8 mouse cellular contexts compared by ENCODE assay signal in genomic region chr10:108389927-108390287, GRCm38 (mm10). TPM values are rescaled to one million over a fixed set of nuclear protein-coding genes. Genes with fewer than 3 reads are reported as not detected.
DNase-seq lines count a peak whose midpoint lies in the region; ATAC-seq and TF ChIP-seq lines count a peak whose summit lies in the region.

No protein-coding gene starts in this region.

- TF ChIP-seq EP300 in MEL (IDR thresholded peaks at IDR 0.05; ENCODE audit: low read depth in 1 of 2, low read length in 2 of 2), result no peak

- no peak for TF ChIP-seq RAD21 in MEL (IDR thresholded peaks at IDR 0.05; ENCODE audit: low read depth, low read length)

- peak; percentile 66 for ATAC-seq in forebrain, embryonic 11.5 days (replicated peaks; ENCODE audit: low FRiP score)
- ATAC-seq in forebrain, embryonic 16.5 days, result no peak
- peak; percentile 61; the same call in 1 of the 2 replicates for ATAC-seq in hindbrain, embryonic 11.5 days (ENCODE audit: low FRiP score)
- ATAC-seq in activated CD4-positive, CD25-positive, alpha-beta regulatory T cell, adult 4 months, result no peak

- H3K9me3 ChIP-seq in forebrain, embryonic 11.5 days (ENCODE audit: control insufficient read depth, low read length), result no peaks in the 10 kb centered on the region
- no peaks in the 10 kb centered on the region for H3K9me3 ChIP-seq in forebrain, embryonic 16.5 days (ENCODE audit: control insufficient read depth, low read length)
- H3K9me3 ChIP-seq in MEL (replicated peaks; ENCODE audit: insufficient read depth, low read length), result no peaks in the 10 kb centered on the region
- H3K9me3 ChIP-seq in hindbrain, embryonic 11.5 days (ENCODE audit: control insufficient read depth, low read length), result no peaks in the 10 kb centered on the region

- 28% methylated on average over 4 of the region's 4 CpGs for WGBS in forebrain, embryonic 11.5 days
- WGBS in forebrain, embryonic 16.5 days, result 9% methylated on average over 4 of the region's 4 CpGs
- WGBS in hindbrain, embryonic 11.5 days, result 30% methylated on average over 4 of the region's 4 CpGs

- no peak overlapping the region for H3K4me3 ChIP-seq in forebrain, embryonic 11.5 days (ENCODE audit: low read depth, low read length)
- H3K4me3 ChIP-seq in forebrain, embryonic 16.5 days (replicated peaks; ENCODE audit: low read length), result no peak overlapping the region
- no peak overlapping the region for H3K4me3 ChIP-seq in MEL (ENCODE audit: control insufficient read depth in 1 of 2, insufficient read depth in 1 of 2, low read depth in 2 of 2, low read length in 2 of 2)
- no peak overlapping the region for H3K4me3 ChIP-seq in hindbrain, embryonic 11.5 days (ENCODE audit: low read depth, low read length)

- peak; percentile 57 for DNase-seq in forebrain, embryonic 11.5 days (ENCODE audit: low spot score)
- DNase-seq in MEL (ENCODE audit: low read depth, low spot score), result peak; percentile 46
- peak; percentile 28 for DNase-seq in hindbrain, embryonic 11.5 days (ENCODE audit: low spot score)
- DNase-seq in lung, postnatal 36 days, result peak; percentile 64
- DNase-seq in yolk sac, embryonic 10.5 days (ENCODE audit: low spot score), result no peak
- DNase-seq in right cerebral cortex, postnatal 36 days (ENCODE audit: low spot score in 2 of 2), result no peak

- no peak overlapping the region for H3K9ac ChIP-seq in forebrain, embryonic 11.5 days (ENCODE audit: low read length)
- H3K9ac ChIP-seq in forebrain, embryonic 16.5 days (replicated peaks; ENCODE audit: low read depth, low read length), result no peak overlapping the region
- H3K9ac ChIP-seq in MEL (ENCODE audit: control insufficient read depth, low read depth, low read length, poor library complexity, severe bottlenecking), result no peak overlapping the region
- no peak overlapping the region for H3K9ac ChIP-seq in hindbrain, embryonic 11.5 days (ENCODE audit: low read depth, low read length)

- H3K27me3 ChIP-seq in forebrain, embryonic 11.5 days (ENCODE audit: control insufficient read depth, insufficient read depth, low read length), result no peaks in the 10 kb centered on the region
- H3K27me3 ChIP-seq in forebrain, embryonic 16.5 days (replicated peaks; ENCODE audit: control insufficient read depth, insufficient read depth, low read length), result no peaks in the 10 kb centered on the region
- H3K27me3 ChIP-seq in MEL (ENCODE audit: control insufficient read depth in 1 of 2, insufficient read depth in 2 of 2, low read length in 2 of 2), result no peaks in the 10 kb centered on the region
- H3K27me3 ChIP-seq in hindbrain, embryonic 11.5 days (ENCODE audit: control insufficient read depth, insufficient read depth, low read length), result no peaks in the 10 kb centered on the region

- H3K79me2 ChIP-seq in MEL (ENCODE audit: control insufficient read depth, insufficient read depth, low read length, poor library complexity), result no peaks in the 10 kb centered on the region; the same call in 1 of the 2 replicates

- no peaks in the 10 kb centered on the region for H3K36me3 ChIP-seq in forebrain, embryonic 11.5 days (ENCODE audit: control insufficient read depth, insufficient read depth, low read length)
- no peaks in the 10 kb centered on the region for H3K36me3 ChIP-seq in forebrain, embryonic 16.5 days (ENCODE audit: control insufficient read depth, insufficient read depth)
- H3K36me3 ChIP-seq in MEL (ENCODE audit: control insufficient read depth in 1 of 2, insufficient read depth in 2 of 2, low read length in 2 of 2), result peaks cover 13 to 24% of the 10 kb centered on the region in 2 experiments
- H3K36me3 ChIP-seq in hindbrain, embryonic 11.5 days (ENCODE audit: control insufficient read depth, insufficient read depth, low read length), result no peaks in the 10 kb centered on the region

- no peak overlapping the region for H3K27ac ChIP-seq in forebrain, embryonic 11.5 days (ENCODE audit: low read depth, low read length)
- H3K27ac ChIP-seq in forebrain, embryonic 16.5 days (ENCODE audit: low read length), result no peak overlapping the region
- H3K27ac ChIP-seq in MEL (ENCODE audit: control insufficient read depth, low read depth, low read length), result no peak overlapping the region
- 0 out of 2 replicates have a peak overlapping the region, but pooled peaks have one; percentile 24 for H3K27ac ChIP-seq in hindbrain, embryonic 11.5 days (ENCODE audit: low read depth, low read length)

- TF ChIP-seq CTCF in MEL (IDR thresholded peaks at IDR 0.05 in 2 of 3, conservative IDR thresholded peaks at IDR 0.05 in 1 of 3; ENCODE audit: control insufficient read depth in 1 of 3, insufficient read depth in 1 of 3, low read depth in 2 of 3, low read length in 3 of 3, poor library complexity in 1 of 3, severe bottlenecking in 1 of 3), result no peak

- H3K4me2 ChIP-seq in forebrain, embryonic 11.5 days (ENCODE audit: low read depth, low read length, severe bottlenecking), result no peak overlapping the region
- H3K4me2 ChIP-seq in forebrain, embryonic 16.5 days (ENCODE audit: low read length), result no peak overlapping the region
- no peak overlapping the region for H3K4me2 ChIP-seq in hindbrain, embryonic 11.5 days (replicated peaks; ENCODE audit: low read depth, low read length)

- peaks cover 4% of the 10 kb centered on the region; the same call in 1 of the 2 replicates for H3K4me1 ChIP-seq in forebrain, embryonic 11.5 days (replicated peaks; ENCODE audit: control insufficient read depth, insufficient read depth, low read length)
- H3K4me1 ChIP-seq in forebrain, embryonic 16.5 days (replicated peaks; ENCODE audit: control insufficient read depth, insufficient read depth, low read length), result no peaks in the 10 kb centered on the region; the same call in 1 of the 2 replicates
- peaks cover 2 to 14% of the 10 kb centered on the region in 2 experiments; a peak in 3 of 4 replicates for H3K4me1 ChIP-seq in MEL (ENCODE audit: control insufficient read depth in 1 of 2, insufficient read depth in 2 of 2, low read length in 2 of 2)
- H3K4me1 ChIP-seq in hindbrain, embryonic 11.5 days (replicated peaks; ENCODE audit: control insufficient read depth, insufficient read depth, low read length), result no peaks in the 10 kb centered on the region; the same call in none of the 2 replicates

- no peak for TF ChIP-seq POLR2A in MEL (IDR thresholded peaks at IDR 0.05; ENCODE audit: control insufficient read depth in 1 of 2, insufficient read depth in 1 of 2, low read depth in 1 of 2, low read length in 2 of 2, poor library complexity in 1 of 2)

TF ChIP-seq in MEL, 35 proteins besides CTCF, POLR2A, EP300 and RAD21:
- TF ChIP-seq TCF12 (IDR thresholded peaks at IDR 0.05; ENCODE audit: low read depth, low read length) (no peak), USF1 (IDR thresholded peaks at IDR 0.05; ENCODE audit: low read depth, low read length) (no peak), SIN3A (IDR thresholded peaks at IDR 0.05; ENCODE audit: low read length) (no peak), MEF2A (IDR thresholded peaks at IDR 0.05; ENCODE audit: extremely low read depth, insufficient replicate concordance, low read depth, low read length, poor library complexity, severe bottlenecking) (no peak), NELFE (IDR thresholded peaks at IDR 0.05; ENCODE audit: low read depth, low read length) (no peak), RCOR1 (IDR thresholded peaks at IDR 0.05; ENCODE audit: low read depth, low read length) (no peak), MAZ (IDR thresholded peaks at IDR 0.05; ENCODE audit: low read depth, low read length) (no peak), NRF1 (IDR thresholded peaks at IDR 0.05; ENCODE audit: insufficient read depth, low read depth, low read length, poor library complexity, severe bottlenecking) (no peak), ZC3H11A (IDR thresholded peaks at IDR 0.05; ENCODE audit: low read depth, low read length) (no peak), USF2 (IDR thresholded peaks at IDR 0.05; ENCODE audit: borderline replicate concordance in 1 of 2, insufficient read depth in 1 of 2, low read depth in 1 of 2, low read length in 2 of 2) (no peak), SMC3 (IDR thresholded peaks at IDR 0.05; ENCODE audit: low read depth, low read length) (no peak), ZNF384 (IDR thresholded peaks at IDR 0.05; ENCODE audit: low read depth, low read length) (no peak), CHD1 (IDR thresholded peaks at IDR 0.05; ENCODE audit: low read depth, low read length) (no peak), TBP (IDR thresholded peaks at IDR 0.05; ENCODE audit: low read depth, low read length) (no peak), UBTF (IDR thresholded peaks at IDR 0.05; ENCODE audit: borderline replicate concordance, insufficient read depth, low read depth, low read length) (no peak), E2F4 (IDR thresholded peaks at IDR 0.05; ENCODE audit: borderline replicate concordance, low read depth, low read length) (no peak)

RNA-seq across cellular contexts. Expression of gene Pawr, which starts 58.0 kb away (rescaled TPM):
- polyA plus RNA-seq in forebrain, embryonic 11.5 days (2014; fragmentation: Nextera tagmentation; extraction: Ambion mirVana), result 18.3 and 20.5 TPM in 2 replicates
- polyA plus RNA-seq in forebrain, embryonic 16.5 days (2015; fragmentation: Nextera tagmentation; extraction: Ambion mirVana), result 2.2 and 2.4 TPM in 2 replicates
- total RNA-seq in MEL (2012; rRNA removed), result 19.1 and 20.7 TPM in 2 replicates
- 10 to 100 TPM in 1 of 2 experiments, not detected in 1; 29.6 TPM for polyA plus RNA-seq in MEL (2012; ENCODE audit: insufficient read depth in 1 of 2, insufficient read length in 2 of 2, low read depth in 1 of 2, low replicate concordance in 2 of 2, missing spikeins in 1 of 2)
- 13.0 and 13.1 TPM in 2 replicates for polyA plus RNA-seq in hindbrain, embryonic 11.5 days (2014; fragmentation: Nextera tagmentation; extraction: Ambion mirVana)
- polyA plus RNA-seq in activated CD4-positive, CD25-positive, alpha-beta regulatory T cell, adult 4 months (2017; shearing (Covaris generic)), result not detected

Comparison
In these comparisons a context has a peak if more than half of its experiments do, and no peak if none do; other contexts are left out.
1. ATAC-seq: peak in forebrain, embryonic 11.5 days (single experiment) and hindbrain, embryonic 11.5 days (single experiment); none in forebrain, embryonic 16.5 days (single experiment) and activated CD4-positive, CD25-positive, alpha-beta regulatory T cell, adult 4 months (single experiment).
2. DNase-seq: peak in forebrain, embryonic 11.5 days (single experiment), MEL (single experiment), hindbrain, embryonic 11.5 days (single experiment) and lung, postnatal 36 days (single experiment); none in yolk sac, embryonic 10.5 days (single experiment) and right cerebral cortex, postnatal 36 days (0 of 2).